Mouse (Mus musculus) C2C12 (cell line): ENCODE results near the gene Dpf1.

Experiments used
- CEBPB ChIP-seq: IDR thresholded peaks from one replicate; pipeline ENCODE4 v1.6.1; 2011; ENCODE audit warnings: low read depth, mild to moderate bottlenecking, control low read depth, moderate library complexity
- CTCF ChIP-seq: IDR thresholded peaks from one replicate; pipeline ENCODE4 v1.5.1; 2011; ENCODE audit not compliant: control insufficient read depth, insufficient read depth, insufficient read length
- MAX ChIP-seq: IDR thresholded peaks from one replicate; pipeline ENCODE4 v1.6.1; 2011; ENCODE audit warnings: mild to moderate bottlenecking, control low read depth

- TF ChIP-seq CEBPB (no peak), MAX (no peak), CTCF (no peak)
Measured at GRCm38 (mm10) chr7:29313572-29314261, 10.0 kb downstream of the Dpf1 start.
